ENCODE assay signal across 8 mouse cellular contexts in genomic region chr11:80210321-80210720, GRCm38 (mm10). TPM values are rescaled to one million over a fixed set of nuclear protein-coding genes. Genes with fewer than 3 reads are reported as not detected.
DNase-seq lines count a peak whose midpoint lies in the region; ATAC-seq and TF ChIP-seq lines count a peak whose summit lies in the region.

No protein-coding gene starts in this region.

- H3K4me3 ChIP-seq in gastrocnemius, adult 2 months: peak overlapping the region; percentile 85
- peak overlapping the region; percentile 91 to 96 for H3K4me3 ChIP-seq in MEL (ENCODE audit: control insufficient read depth in 1 of 2, insufficient read depth in 1 of 2, low read depth in 2 of 2, low read length in 2 of 2)
- H3K4me3 ChIP-seq in hindbrain, embryonic 12.5 days: peak overlapping the region; percentile 13; the same call in 1 of the 2 replicates
- peak overlapping the region; percentile 84 for H3K4me3 ChIP-seq in midbrain, embryonic 10.5 days

- peak overlapping the region; percentile 62 for H3K4me2 ChIP-seq in hindbrain, embryonic 12.5 days (replicated peaks)

- peaks cover 34% of the 10 kb centered on the region for H3K79me2 ChIP-seq in MEL (ENCODE audit: control insufficient read depth, insufficient read depth, low read length, poor library complexity)

- no peaks in the 10 kb centered on the region for H3K9me3 ChIP-seq in MEL (replicated peaks; ENCODE audit: insufficient read depth, low read length)
- H3K9me3 ChIP-seq in hindbrain, embryonic 12.5 days (replicated peaks): no peaks in the 10 kb centered on the region
- H3K9me3 ChIP-seq in midbrain, embryonic 10.5 days (replicated peaks): no peaks in the 10 kb centered on the region

- peaks cover 9 to 12% of the 10 kb centered on the region in 2 experiments for H3K36me3 ChIP-seq in MEL (ENCODE audit: control insufficient read depth in 1 of 2, insufficient read depth in 2 of 2, low read length in 2 of 2)
- H3K36me3 ChIP-seq in hindbrain, embryonic 12.5 days: peaks cover 13% of the 10 kb centered on the region; the same call in 1 of the 2 replicates
- peaks cover 26% of the 10 kb centered on the region for H3K36me3 ChIP-seq in midbrain, embryonic 10.5 days

- no peak for TF ChIP-seq POLR2A in MEL (IDR thresholded peaks at IDR 0.05; ENCODE audit: control insufficient read depth in 1 of 2, insufficient read depth in 1 of 2, low read depth in 1 of 2, low read length in 2 of 2, poor library complexity in 1 of 2)

- no peak for TF ChIP-seq EP300 in MEL (IDR thresholded peaks at IDR 0.05; ENCODE audit: low read depth in 1 of 2, low read length in 2 of 2)

- no peaks in the 10 kb centered on the region for H3K27me3 ChIP-seq in MEL (ENCODE audit: control insufficient read depth in 1 of 2, insufficient read depth in 2 of 2, low read length in 2 of 2)
- no peaks in the 10 kb centered on the region for H3K27me3 ChIP-seq in hindbrain, embryonic 12.5 days
- no peaks in the 10 kb centered on the region for H3K27me3 ChIP-seq in midbrain, embryonic 10.5 days (ENCODE audit: low read depth, poor library complexity, severe bottlenecking)

- TF ChIP-seq RAD21 in MEL (IDR thresholded peaks at IDR 0.05; ENCODE audit: low read depth, low read length): no peak

- H3K27ac ChIP-seq in gastrocnemius, adult 2 months: peak overlapping the region; percentile 97
- H3K27ac ChIP-seq in MEL (ENCODE audit: control insufficient read depth, low read depth, low read length): no peak overlapping the region
- H3K27ac ChIP-seq in hindbrain, embryonic 12.5 days: no peak overlapping the region
- H3K27ac ChIP-seq in midbrain, embryonic 10.5 days (replicated peaks): no peak overlapping the region

- 52% methylated on average over 6 of the region's 6 CpGs for WGBS in hindbrain, embryonic 12.5 days
- WGBS in midbrain, embryonic 10.5 days: 63% methylated on average over 6 of the region's 6 CpGs

- intact Hi-C loops in gastrocnemius, adult 2 months (cut with DNase I): no loop called here
- intact Hi-C loops in gastrocnemius, postnatal 14 days (cut with DNase I; ENCODE audit: low total_unique reads): no loop called here

- ATAC-seq in hindbrain, embryonic 12.5 days (ENCODE audit: low FRiP score): no peak

- peaks cover 3 to 5% of the 10 kb centered on the region in 2 experiments; a peak in 3 of 4 replicates for H3K4me1 ChIP-seq in MEL (ENCODE audit: control insufficient read depth in 1 of 2, insufficient read depth in 2 of 2, low read length in 2 of 2)
- peaks cover 8% of the 10 kb centered on the region for H3K4me1 ChIP-seq in hindbrain, embryonic 12.5 days
- H3K4me1 ChIP-seq in midbrain, embryonic 10.5 days: peaks cover 15% of the 10 kb centered on the region

- TF ChIP-seq CTCF in gastrocnemius, adult 2 months (IDR thresholded peaks at IDR 0.05): no peak
- no peak for TF ChIP-seq CTCF in MEL (IDR thresholded peaks at IDR 0.05 in 2 of 3, conservative IDR thresholded peaks at IDR 0.05 in 1 of 3; ENCODE audit: control insufficient read depth in 1 of 3, insufficient read depth in 1 of 3, low read depth in 2 of 3, low read length in 3 of 3, poor library complexity in 1 of 3, severe bottlenecking in 1 of 3)

- DNase-seq in gastrocnemius, adult 2 months: no peak
- DNase-seq in gastrocnemius, postnatal 10 days: no peak
- peak; percentile 71 for DNase-seq in MEL (ENCODE audit: low read depth, low spot score)
- DNase-seq in midbrain, embryonic 10.5 days (ENCODE audit: low spot score): no peak
- DNase-seq in urinary bladder, postnatal 14 days (ENCODE audit: low spot score): no peak
- no peak for DNase-seq in right cerebral cortex, postnatal 36 days (ENCODE audit: low spot score in 2 of 2)
- no peak for DNase-seq in gastrocnemius, postnatal 14 days

- H3K9ac ChIP-seq in MEL (ENCODE audit: control insufficient read depth, low read depth, low read length, poor library complexity, severe bottlenecking): peak overlapping the region; percentile 85
- peak overlapping the region; percentile 41; the same call in 1 of the 2 replicates for H3K9ac ChIP-seq in hindbrain, embryonic 12.5 days

TF ChIP-seq in MEL, 35 proteins besides CTCF, POLR2A, EP300 and RAD21:
- no peak for TF ChIP-seq SIN3A (IDR thresholded peaks at IDR 0.05; ENCODE audit: low read length)
- TF ChIP-seq MXI1 (IDR thresholded peaks at IDR 0.05; ENCODE audit: low read depth, low read length): peak; percentile 26; the same call in 1 of the 2 replicates
- TF ChIP-seq CHD2 (IDR thresholded peaks at IDR 0.05; ENCODE audit: low read length): no peak
- TF ChIP-seq TAL1 (IDR thresholded peaks at IDR 0.05; ENCODE audit: low read length): no peak
- TF ChIP-seq ZNF384 (IDR thresholded peaks at IDR 0.05; ENCODE audit: low read depth, low read length): peak; percentile 35; the same call in 1 of the 2 replicates

RNA-seq across cellular contexts. Expression of gene Rhot1, which starts 1.5 kb away (rescaled TPM):
- total RNA-seq in gastrocnemius, adult 2 months (2021): 10 to 100 TPM; 43.6 to 45.3 TPM
- total RNA-seq in gastrocnemius, postnatal 10 days (2021): 10 to 100 TPM; 45.4 to 50.6 TPM
- 39.8 and 43.7 TPM in 2 replicates for total RNA-seq in MEL (2012; rRNA removed)
- polyA plus RNA-seq in MEL (2012; ENCODE audit: insufficient read depth in 1 of 2, insufficient read length in 2 of 2, low read depth in 1 of 2, low replicate concordance in 2 of 2, missing spikeins in 1 of 2): 100 to 1,000 TPM in 1 of 2 experiments, 10 to 100 TPM in 1; 44.3 to 919 TPM
- 70.8 and 74.2 TPM in 2 replicates for polyA plus RNA-seq in hindbrain, embryonic 12.5 days (2016; fragmentation: Nextera tagmentation; extraction: Ambion mirVana)
- 56.2 and 56.9 TPM in 2 replicates for polyA plus RNA-seq in midbrain, embryonic 10.5 days (2016; fragmentation: Nextera tagmentation; extraction: Ambion mirVana)
- 10 to 100 TPM; 38.6 to 38.9 TPM for total RNA-seq in gastrocnemius, postnatal 14 days (2021)

RNA-seq across cellular contexts. Expression of gene Rnf135, which starts 26.7 kb away (rescaled TPM):
- 1 to 10 TPM; 2.2 to 2.4 TPM for total RNA-seq in gastrocnemius, adult 2 months (2021)
- total RNA-seq in gastrocnemius, postnatal 10 days (2021): 1 to 10 TPM; 4.0 to 6.6 TPM
- total RNA-seq in MEL (2012; rRNA removed): 4.1 and 5.2 TPM in 2 replicates
- 1 to 10 TPM in 1 of 2 experiments, not detected in 1; 8.0 TPM for polyA plus RNA-seq in MEL (2012; ENCODE audit: insufficient read depth in 1 of 2, insufficient read length in 2 of 2, low read depth in 1 of 2, low replicate concordance in 2 of 2, missing spikeins in 1 of 2)
- 5.6 and 6.5 TPM in 2 replicates for polyA plus RNA-seq in hindbrain, embryonic 12.5 days (2016; fragmentation: Nextera tagmentation; extraction: Ambion mirVana)
- 3.8 and 5.0 TPM in 2 replicates for polyA plus RNA-seq in midbrain, embryonic 10.5 days (2016; fragmentation: Nextera tagmentation; extraction: Ambion mirVana)
- total RNA-seq in gastrocnemius, postnatal 14 days (2021): 1 to 10 TPM; 3.6 to 3.7 TPM

RNA-seq across cellular contexts. Expression of gene Adap2, which starts 56.4 kb away (rescaled TPM):
- total RNA-seq in gastrocnemius, adult 2 months (2021): 1 to 10 TPM; 4.2 to 4.7 TPM
- 1 to 10 TPM; 6.9 to 9.3 TPM for total RNA-seq in gastrocnemius, postnatal 10 days (2021)
- total RNA-seq in MEL (2012; rRNA removed): not detected in 2 replicates
- polyA plus RNA-seq in MEL (2012; ENCODE audit: insufficient read depth in 1 of 2, insufficient read length in 2 of 2, low read depth in 1 of 2, low replicate concordance in 2 of 2, missing spikeins in 1 of 2): not detected
- polyA plus RNA-seq in hindbrain, embryonic 12.5 days (2016; fragmentation: Nextera tagmentation; extraction: Ambion mirVana): 2.0 and 2.6 TPM in 2 replicates
- polyA plus RNA-seq in midbrain, embryonic 10.5 days (2016; fragmentation: Nextera tagmentation; extraction: Ambion mirVana): 0.77 and 1.9 TPM in 2 replicates
- total RNA-seq in gastrocnemius, postnatal 14 days (2021): 10 to 100 TPM in 1 of 2 experiments, 1 to 10 TPM in 1; 7.4 to 10.7 TPM

Comparison
In these comparisons a context has a peak if more than half of its experiments do, and no peak if none do; other contexts are left out.
1. H3K4me3 ChIP-seq: peak in every context shown above with its lines; median percentile 94 in MEL; 85 in gastrocnemius, adult 2 months; 84 in midbrain, embryonic 10.5 days; 13 in hindbrain, embryonic 12.5 days.